ENCODE assay signal across 12 mouse cellular contexts in genomic region chr7:36023015-36023414, GRCm38 (mm10).
"Had no signal": no experiment of that assay in that cellular context is flagged by ENCODE, and none has a peak within 500 bp of the region (broad histone marks: within the 10 kb centered on the region; RNA-seq: fewer than 3 reads in every experiment).

No protein-coding gene starts in this region.

- ATAC-seq: lung, postnatal 0 days; midbrain, embryonic 13.5 days had no signal

- H3K9ac ChIP-seq: liver, embryonic 15.5 days; midbrain, embryonic 13.5 days; stomach, embryonic 15.5 days had no signal

- H3K27ac ChIP-seq: left cerebral cortex, adult 2 months; limb, embryonic 10.5 days; liver, embryonic 15.5 days; midbrain, embryonic 13.5 days; stomach, embryonic 15.5 days had no signal

- H3K36me3 ChIP-seq: limb, embryonic 10.5 days; liver, embryonic 15.5 days; midbrain, embryonic 13.5 days; stomach, embryonic 15.5 days had no signal

- H3K4me3 ChIP-seq: left cerebral cortex, adult 2 months; limb, embryonic 10.5 days; liver, embryonic 15.5 days; midbrain, embryonic 13.5 days; stomach, embryonic 15.5 days had no signal

- DNase-seq: kidney, postnatal 25 days; lung, adult 2 months; lung, postnatal 36 days; right cerebral cortex, postnatal 14 days; thymus, postnatal 4 days had no signal

- H3K9me3 ChIP-seq: limb, embryonic 10.5 days; liver, embryonic 15.5 days; midbrain, embryonic 13.5 days; stomach, embryonic 15.5 days had no signal

- H3K4me2 ChIP-seq: liver, embryonic 11.5 days; liver, embryonic 15.5 days; midbrain, embryonic 13.5 days; stomach, embryonic 15.5 days had no signal

- H3K27me3 ChIP-seq: liver, embryonic 15.5 days; midbrain, embryonic 13.5 days; stomach, embryonic 15.5 days had no signal

- H3K4me1 ChIP-seq: limb, embryonic 10.5 days; liver, embryonic 15.5 days; stomach, embryonic 15.5 days had no signal
